Mouse (Mus musculus) E14TG2a.4 (cell line): ENCODE data around the gene Prkacb.

Experiments used
- CTCF ChIP-seq: conservative IDR thresholded peaks from 2 replicates; pipeline ENCODE4 v1.5.1; 2014; ENCODE audit warnings: low read length
- POU5F1 ChIP-seq: IDR thresholded peaks from 2 replicates; pipeline ENCODE4 v1.6.1; 2014; ENCODE audit warnings: low read length, borderline replicate concordance

DNA sequence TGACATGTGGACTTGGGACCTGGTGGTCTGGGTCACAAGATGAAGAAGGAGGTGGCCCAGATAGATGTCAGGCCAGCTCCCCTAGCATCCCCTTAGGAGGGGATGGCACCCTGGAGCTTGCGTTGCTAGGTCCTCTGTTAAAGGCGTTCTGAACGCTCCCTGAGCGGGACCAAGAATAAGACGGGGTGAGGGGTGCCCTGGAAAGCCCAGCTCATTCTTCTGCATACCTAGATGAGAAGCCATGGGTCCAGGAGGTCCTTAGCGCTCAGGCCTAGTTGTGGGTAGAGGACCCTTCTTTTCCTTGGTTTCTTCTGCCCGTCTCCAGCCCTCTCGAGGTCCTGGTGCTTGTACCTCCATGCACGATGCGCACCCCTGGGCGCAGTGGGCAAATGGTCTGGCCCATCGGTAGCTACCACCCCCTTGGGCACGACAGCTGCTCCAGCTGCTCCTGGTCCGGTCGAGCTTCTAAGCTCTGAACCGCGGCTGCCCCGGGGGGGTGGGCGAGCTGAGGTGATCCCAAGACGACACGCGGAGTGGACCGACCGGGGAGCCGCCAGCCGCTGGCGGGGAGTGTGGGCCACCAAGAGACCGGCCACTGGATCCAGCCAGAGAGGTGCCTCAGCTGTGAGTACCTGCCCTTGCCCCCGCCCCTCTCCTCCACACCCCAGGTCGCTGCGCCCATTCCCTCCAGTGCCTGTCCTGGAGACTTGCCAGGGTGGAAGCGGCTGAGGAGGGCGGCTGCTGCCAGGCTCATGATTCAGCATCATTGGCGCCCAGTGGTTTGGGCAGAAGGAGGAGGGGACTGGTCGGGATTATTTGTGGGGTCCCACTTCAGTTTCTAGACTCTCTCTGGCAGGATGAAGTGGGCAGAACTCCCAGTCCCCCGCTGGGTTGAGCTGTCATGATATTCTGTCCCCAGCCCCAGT lies 39.4 kb upstream of the Prkacb start, which contains the start of gene Ttll7:
- TF ChIP-seq CTCF (no peak), POU5F1 (no peak)
